Mouse (Mus musculus) adrenal gland, adult 8-10 months (tissue): Measurements from ENCODE around the gene Sp2. TPM values are rescaled to one million over a fixed set of nuclear protein-coding genes. Genes with fewer than 3 reads are reported as not detected.

Source experiments
- DNase-seq: peaks from one replicate; pipeline ENCODE4 v3.0.0; 2022
- total RNA-seq, 4 experiments: library from RNA; stranded (reverse); gene quantifications; 2 replicates each; pipeline ENCODE4 v1.2.4; 2022

Gene Sp2
- total RNA-seq, 4 experiments from 2014 or later: 13.8 to 21.0 (median 16.4) TPM

- DNase-seq: no peak
These were observed 12.4 kb downstream of the Sp2 start for GRCm38 (mm10) chr11:96970341-96970740.

- no peak for DNase-seq
These were observed 13.0 kb downstream of the Sp2 start for GRCm38 (mm10) chr11:96969746-96970145.

GRCm38 (mm10) chr11:96969280-96969722 is 13.5 kb downstream of the Sp2 start:
- no peak for DNase-seq

GRCm38 (mm10) chr11:96968476-96968875 is 14.3 kb downstream of the Sp2 start:
- no peak for DNase-seq

- DNase-seq: no peak
These were observed 15.1 kb downstream of the Sp2 start for GRCm38 (mm10) chr11:96967544-96968269.

GRCm38 (mm10) chr11:96966914-96967543 is 15.7 kb downstream of the Sp2 start:
- no peak for DNase-seq

- no peak for DNase-seq
These were observed 16.6 kb downstream of the Sp2 start for GRCm38 (mm10) chr11:96966172-96966571.

- peak; percentile 77 for DNase-seq
These were observed 19.2 kb downstream of the Sp2 start for GRCm38 (mm10) chr11:96963580-96963979.

- DNase-seq: no peak
These were observed 25.5 kb downstream of the Sp2 start for GRCm38 (mm10) chr11:96957061-96957805.

- no peak for DNase-seq
These were observed 26.6 kb downstream of the Sp2 start for GRCm38 (mm10) chr11:96956009-96956724.

- no peak for DNase-seq
These were observed 27.7 kb downstream of the Sp2 start for GRCm38 (mm10) chr11:96955094-96955493.

- DNase-seq: no peak
These were observed 29.9 kb downstream of the Sp2 start for GRCm38 (mm10) chr11:96952896-96953295.

- DNase-seq: no peak
These were observed 30.3 kb downstream of the Sp2 start for GRCm38 (mm10) chr11:96952426-96952825.

- no peak for DNase-seq
These were observed 32.0 kb downstream of the Sp2 start for GRCm38 (mm10) chr11:96950767-96951166.

GRCm38 (mm10) chr11:96947849-96948248 is 34.9 kb downstream of the Sp2 start:
- no peak for DNase-seq

GRCm38 (mm10) chr11:96946498-96946897 is 36.3 kb downstream of the Sp2 start:
- no peak for DNase-seq

- DNase-seq: no peak
These were observed 37.7 kb downstream of the Sp2 start for GRCm38 (mm10) chr11:96944844-96945580.

- peak; percentile 95 for DNase-seq
These were observed 38.9 kb downstream of the Sp2 start, which contains the start of gene Pnpo for GRCm38 (mm10) chr11:96943746-96944304. Gene Pnpo (minus strand): TSS chr11:96943986.

- no peak for DNase-seq
These were observed 40.7 kb downstream of the Sp2 start for GRCm38 (mm10) chr11:96941989-96942590.

GRCm38 (mm10) chr11:96940578-96941465 is 41.9 kb downstream of the Sp2 start:
- no peak for DNase-seq
